Mouse (Mus musculus): ENCODE results near the gene Ythdf2. TPM values are rescaled to one million over a fixed set of nuclear protein-coding genes. Genes with fewer than 3 reads are reported as not detected.

The Ythdf2 gene
- polyA plus RNA-seq, 1 experiment from 2014 or later: 87.7 TPM

DNA sequence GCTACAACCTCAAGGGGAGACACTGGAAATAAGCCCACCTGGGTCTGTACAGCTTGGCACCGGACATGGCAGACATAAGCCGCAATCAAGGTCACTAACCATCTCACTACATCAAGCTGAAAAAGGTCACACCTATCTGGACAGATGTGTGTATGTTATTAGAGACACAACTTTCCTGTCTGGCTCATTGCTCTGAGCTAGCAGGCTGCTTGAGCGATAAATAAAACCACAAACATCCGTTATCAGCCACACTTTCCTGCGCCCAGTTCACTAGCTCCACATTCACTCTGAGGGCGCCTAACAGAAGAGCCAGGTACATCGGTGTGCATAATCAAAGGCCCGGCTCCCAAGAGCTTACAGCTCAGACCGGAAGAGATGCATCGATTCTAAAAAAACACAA lies 67.0 kb downstream of the Ythdf2 start:
- peaks cover 22% of the 10 kb centered on the region for H3K27me3 ChIP-seq (ENCODE audit: insufficient read depth, low read length)
- H3K9me3 ChIP-seq (replicated peaks; ENCODE audit: low read length): no peaks in the 10 kb centered on the region
- peak overlapping the region; percentile 84; the same call in 1 of the 2 replicates for H3K4me2 ChIP-seq (ENCODE audit: low read length)
- 27% methylated on average over 10 of the region's 10 CpGs for WGBS
- DNase-seq (ENCODE audit: low spot score) (no peak), ATAC-seq (replicated peaks; ENCODE audit: low FRiP score, low read depth) (no peak)
- H3K4me3 ChIP-seq (replicated peaks; ENCODE audit: low read depth, low read length): no peak overlapping the region
- H3K27ac ChIP-seq: no peak overlapping the region
- no peak for TF ChIP-seq CTCF (IDR thresholded peaks at IDR 0.05; ENCODE audit: low read depth)
- H3K4me1 ChIP-seq (replicated peaks; ENCODE audit: insufficient read depth, low read length): no peaks in the 10 kb centered on the region; the same call in 1 of the 2 replicates
- H3K36me3 ChIP-seq (ENCODE audit: insufficient read depth, low read length): no peaks in the 10 kb centered on the region
- H3K9ac ChIP-seq (ENCODE audit: low read depth, low read length): no peak overlapping the region

- Histone ChIP-seq H3K9me3 (replicated peaks; ENCODE audit: low read length) (no peaks in the 10 kb centered on the region), H3K36me3 (ENCODE audit: insufficient read depth, low read length) (no peaks in the 10 kb centered on the region), H3K27me3 (ENCODE audit: insufficient read depth, low read length) (peaks cover 22% of the 10 kb centered on the region), H3K4me3 (replicated peaks; ENCODE audit: low read depth, low read length) (peak within 1 kb of the TSS; percentile 40), H3K4me1 (replicated peaks; ENCODE audit: insufficient read depth, low read length) (no peaks in the 10 kb centered on the region; the same call in 1 of the 2 replicates), H3K27ac (no peak within 1 kb of the TSS), H3K4me2 (ENCODE audit: low read length) (peak within 1 kb of the TSS; percentile 84), H3K9ac (ENCODE audit: low read depth, low read length) (no peak within 1 kb of the TSS)
- TF ChIP-seq CTCF (IDR thresholded peaks at IDR 0.05; ENCODE audit: low read depth): no peak
- no peak for DNase-seq (ENCODE audit: low spot score)
- 0 out of 2 replicates have a peak, but pooled peaks have one; percentile 36 for ATAC-seq (replicated peaks; ENCODE audit: low FRiP score, low read depth)
- 2% methylated on average over 55 of the region's 89 CpGs for WGBS
Observed at GRCm38 (mm10) chr4:132144080-132144841, 67.8 kb downstream of the Ythdf2 start, which contains the start of gene Oprd1. TSS of gene Oprd1 (minus strand) at chr4:132144486.

- Histone ChIP-seq H3K4me3 (replicated peaks; ENCODE audit: low read depth, low read length) (no peak overlapping the region), H3K27ac (no peak overlapping the region), H3K36me3 (ENCODE audit: insufficient read depth, low read length) (no peaks in the 10 kb centered on the region), H3K9me3 (replicated peaks; ENCODE audit: low read length) (no peaks in the 10 kb centered on the region), H3K4me1 (replicated peaks; ENCODE audit: insufficient read depth, low read length) (no peaks in the 10 kb centered on the region), H3K4me2 (ENCODE audit: low read length) (no peak overlapping the region), H3K9ac (ENCODE audit: low read depth, low read length) (no peak overlapping the region), H3K27me3 (ENCODE audit: insufficient read depth, low read length) (peaks cover 7% of the 10 kb centered on the region)
- 89% methylated on average over 2 of the region's 2 CpGs for WGBS
- TF ChIP-seq CTCF (IDR thresholded peaks at IDR 0.05; ENCODE audit: low read depth): no peak
- ATAC-seq (replicated peaks; ENCODE audit: low FRiP score, low read depth): no peak
- DNase-seq (ENCODE audit: low spot score): no peak
Observed at GRCm38 (mm10) chr4:132138640-132139039, 73.5 kb downstream of the Ythdf2 start.

- Histone ChIP-seq H3K27ac (no peak overlapping the region), H3K36me3 (ENCODE audit: insufficient read depth, low read length) (no peaks in the 10 kb centered on the region)
- 71% methylated on average over 7 of the region's 7 CpGs for WGBS
Observed at GRCm38 (mm10) chr4:132137013-132137412, 75.1 kb downstream of the Ythdf2 start.

More at GRCm38 (mm10) chr4:132137013-132137412, 75.1 kb downstream of the Ythdf2 start:
- Histone ChIP-seq H3K4me1 (replicated peaks; ENCODE audit: insufficient read depth, low read length) (no peaks in the 10 kb centered on the region), H3K9me3 (replicated peaks; ENCODE audit: low read length) (no peaks in the 10 kb centered on the region), H3K27me3 (ENCODE audit: insufficient read depth, low read length) (no peaks in the 10 kb centered on the region), H3K4me2 (ENCODE audit: low read length) (no peak overlapping the region), H3K9ac (ENCODE audit: low read depth, low read length) (no peak overlapping the region), H3K4me3 (replicated peaks; ENCODE audit: low read depth, low read length) (no peak overlapping the region)
- DNase-seq (ENCODE audit: low spot score) (no peak), ATAC-seq (replicated peaks; ENCODE audit: low FRiP score, low read depth) (no peak)
- TF ChIP-seq CTCF (IDR thresholded peaks at IDR 0.05; ENCODE audit: low read depth): no peak

Small RNA genes within 50 kb of the gene (microRNA-seq; reads per million reads assigned to microRNA genes)
- gene Gm22033: not detected

Other genes starting within 250 kb of the Ythdf2 start
- gene Gm10300, start 137.6 kb downstream of the Ythdf2 start, polyA plus RNA-seq (2015; fragmentation: Nextera tagmentation; extraction: Ambion mirVana): 0.08 and 0.17 TPM in 2 replicates
- gene Epb41, start 137.0 kb downstream of the Ythdf2 start, polyA plus RNA-seq (2015; fragmentation: Nextera tagmentation; extraction: Ambion mirVana): 42.3 and 44.6 TPM in 2 replicates
- gene Oprd1, start 67.8 kb downstream of the Ythdf2 start, polyA plus RNA-seq (2015; fragmentation: Nextera tagmentation; extraction: Ambion mirVana): 0.03 and 0.05 TPM in 2 replicates
- gene Gmeb1, start 49.3 kb upstream of the Ythdf2 start, polyA plus RNA-seq (2015; fragmentation: Nextera tagmentation; extraction: Ambion mirVana): 21.9 and 24.3 TPM in 2 replicates
- 38.1 and 39.0 TPM in 2 replicates for gene Taf12, start 62.1 kb upstream of the Ythdf2 start, polyA plus RNA-seq (2015; fragmentation: Nextera tagmentation; extraction: Ambion mirVana)
- 2.4 and 3.0 TPM in 2 replicates for gene Rab42, start 91.1 kb upstream of the Ythdf2 start, polyA plus RNA-seq (2015; fragmentation: Nextera tagmentation; extraction: Ambion mirVana)
- 70.3 and 72.8 TPM in 2 replicates for gene Trnau1ap, start 117.2 kb upstream of the Ythdf2 start, polyA plus RNA-seq (2015; fragmentation: Nextera tagmentation; extraction: Ambion mirVana)
- 40.0 and 45.9 TPM in 2 replicates for gene Rcc1, start 141.3 kb upstream of the Ythdf2 start, polyA plus RNA-seq (2015; fragmentation: Nextera tagmentation; extraction: Ambion mirVana)
- gene Phactr4, start 210.2 kb upstream of the Ythdf2 start, polyA plus RNA-seq (2015; fragmentation: Nextera tagmentation; extraction: Ambion mirVana): 24.3 and 25.2 TPM in 2 replicates